Mouse (Mus musculus) olfactory bulb, adult 2 months (tissue): ENCODE results near the gene Yeats4.

Experiments
- CTCF ChIP-seq: fragments of 200-500 bp; IDR thresholded peaks from 2 replicates; pipeline ENCODE4 v1.5.1; 2012; ENCODE audit warnings: low read depth, mild to moderate bottlenecking, low read length, moderate library complexity; ENCODE audit not compliant: insufficient read depth
- POLR2A ChIP-seq: fragments of 200-500 bp; IDR thresholded peaks from 2 replicates; pipeline ENCODE4 v1.6.1; 2012; ENCODE audit warnings: mild to moderate bottlenecking, low read depth, low read length, moderate library complexity; ENCODE audit not compliant: insufficient read depth

DNA sequence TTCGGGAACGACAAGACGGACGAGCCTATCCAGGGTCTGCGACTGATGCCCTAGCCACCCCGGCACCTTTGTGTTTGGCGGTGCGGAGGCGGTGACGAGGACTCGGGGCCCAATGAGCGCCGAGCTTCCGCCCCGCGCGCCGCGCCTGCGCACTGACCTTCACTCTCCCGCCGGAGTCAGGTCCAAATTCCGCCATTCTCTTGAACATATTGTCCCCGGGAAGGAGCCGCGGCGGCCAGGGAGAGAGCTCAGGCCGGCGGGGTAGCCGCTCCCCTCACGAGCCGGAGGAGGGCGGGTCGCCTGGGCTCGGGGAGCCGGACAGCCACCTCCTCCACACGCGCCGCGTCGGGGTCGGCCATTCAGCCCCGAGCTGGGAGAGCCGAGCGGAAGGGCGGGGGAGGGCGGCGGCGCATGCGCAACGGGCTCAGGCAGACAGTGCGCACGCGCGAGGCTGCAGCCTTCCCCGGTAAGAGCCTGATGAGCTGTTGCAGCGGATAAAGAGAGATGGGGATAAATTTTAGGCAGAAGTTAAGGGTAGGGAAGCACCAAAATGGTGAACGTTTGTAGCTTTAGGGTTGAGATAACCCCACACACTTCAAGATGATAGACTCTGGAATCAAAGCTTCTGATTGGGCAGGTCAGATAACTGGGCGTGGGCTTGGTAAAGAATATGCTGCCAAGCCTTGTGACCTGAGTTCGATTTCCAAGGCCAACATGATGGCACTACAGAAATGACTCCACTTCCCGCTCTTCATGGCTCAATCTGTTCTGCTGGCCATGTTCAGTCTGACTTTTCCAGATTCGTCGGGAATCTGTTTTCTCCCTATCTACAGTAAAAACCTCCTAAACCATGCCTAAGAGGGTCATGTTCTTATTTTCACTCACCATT, at the start of gene Yeats4:
- no peak for TF ChIP-seq CTCF
- peak; percentile 99 for TF ChIP-seq POLR2A
